Mouse (Mus musculus) heart, embryonic 12.5 days (tissue): ENCODE data around the gene Rerg. TPM values are rescaled to one million over a fixed set of nuclear protein-coding genes. Genes with fewer than 3 reads are reported as not detected.

Experiments
- ATAC-seq: fragments of 200-750 bp; cut with Nextera tagmentation; 2 replicates; pipeline ENCODE4 v1.8.0; 2017; ENCODE audit warnings: moderate TSS enrichment, moderate library complexity; ENCODE audit not compliant: insufficient number of reproducible peaks, low FRiP score
- H3K27ac ChIP-seq: fragments of 300-500 bp; sonication (generic); 2 replicates; pipeline ENCODE4 v1.5.1; 2016; ENCODE audit warnings: mild to moderate bottlenecking, moderate library complexity; ENCODE audit not compliant: poor library complexity, severe bottlenecking
- H3K27me3 ChIP-seq: fragments of 300-500 bp; sonication (generic); replicated peaks from 2 replicates; pipeline ENCODE4 v1.6.1; 2016; ENCODE audit warnings: mild to moderate bottlenecking, moderate library complexity
- H3K36me3 ChIP-seq: fragments of 300-500 bp; sonication (generic); 2 replicates; pipeline ENCODE4 v1.6.1; 2016; ENCODE audit warnings: mild to moderate bottlenecking, moderate library complexity
- H3K4me1 ChIP-seq: fragments of 300-500 bp; sonication (generic); replicated peaks from 2 replicates; pipeline ENCODE4 v1.6.1; 2016; ENCODE audit warnings: mild to moderate bottlenecking
- H3K4me2 ChIP-seq: fragments of 300-500 bp; sonication (generic); 2 replicates; pipeline ENCODE4 v1.6.1; 2016; ENCODE audit warnings: mild to moderate bottlenecking, moderate library complexity
- H3K4me3 ChIP-seq: fragments of 300-500 bp; sonication (generic); 2 replicates; pipeline ENCODE4 v1.5.1; 2016; ENCODE audit warnings: mild to moderate bottlenecking
- H3K9ac ChIP-seq: fragments of 300-500 bp; sonication (generic); 2 replicates; pipeline ENCODE4 v1.6.1; 2016; ENCODE audit warnings: mild to moderate bottlenecking, moderate library complexity
- H3K9me3 ChIP-seq: fragments of 300-500 bp; sonication (generic); replicated peaks from 2 replicates; pipeline ENCODE4 v1.6.1; 2016; ENCODE audit warnings: mild to moderate bottlenecking, moderate library complexity
- WGBS: fragments of 180-500 bp; shearing (Covaris S2); methylation state at CpG from one replicate; pipeline ENCODE4 v1.1.7; 2016; 5-methylcytosine and 5-hydroxymethylcytosine counted together
- polyA plus RNA-seq: library from polyadenylated mRNA; unstranded; fragments of >200 nt; fragmentation: Nextera tagmentation; extraction: Ambion mirVana; gene quantifications from 2 replicates; pipeline ENCODE4 v1.2.1, GENCODE M21; 2016

Rerg gene
- polyA plus RNA-seq, 1 experiment from 2014 or later, result 4.4 TPM

DNA sequence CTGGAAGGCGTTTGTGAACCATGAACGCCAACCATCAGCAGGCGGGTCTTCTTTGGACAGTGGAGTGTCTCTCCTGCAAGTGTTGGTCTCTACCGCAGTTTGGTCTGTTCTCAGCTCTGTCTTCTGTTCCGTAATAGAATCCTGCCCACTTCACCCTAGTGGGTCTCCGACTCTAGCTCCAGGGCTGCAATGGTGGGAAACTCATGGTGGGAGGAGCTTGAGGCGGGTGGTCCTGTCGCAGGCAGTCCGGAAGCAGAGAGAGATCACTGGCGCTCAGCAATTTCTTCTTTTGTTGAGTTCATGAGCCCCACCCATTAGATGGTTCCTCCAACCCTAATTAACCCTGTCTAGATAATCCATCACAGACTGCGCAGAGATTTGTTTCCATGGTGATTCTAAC, 20.7 kb upstream of the Rerg start:
- Histone ChIP-seq H3K4me3 (no peak overlapping the region), H3K4me1 (peaks cover under 1% of the 10 kb centered on the region), H3K9me3 (no peaks in the 10 kb centered on the region), H3K9ac (no peak overlapping the region), H3K27me3 (no peaks in the 10 kb centered on the region), H3K4me2 (no peak overlapping the region), H3K27ac (no peak overlapping the region), H3K36me3 (no peaks in the 10 kb centered on the region)
- 87% methylated on average over 11 of the region's 11 CpGs for WGBS
- no peak for ATAC-seq

DNA sequence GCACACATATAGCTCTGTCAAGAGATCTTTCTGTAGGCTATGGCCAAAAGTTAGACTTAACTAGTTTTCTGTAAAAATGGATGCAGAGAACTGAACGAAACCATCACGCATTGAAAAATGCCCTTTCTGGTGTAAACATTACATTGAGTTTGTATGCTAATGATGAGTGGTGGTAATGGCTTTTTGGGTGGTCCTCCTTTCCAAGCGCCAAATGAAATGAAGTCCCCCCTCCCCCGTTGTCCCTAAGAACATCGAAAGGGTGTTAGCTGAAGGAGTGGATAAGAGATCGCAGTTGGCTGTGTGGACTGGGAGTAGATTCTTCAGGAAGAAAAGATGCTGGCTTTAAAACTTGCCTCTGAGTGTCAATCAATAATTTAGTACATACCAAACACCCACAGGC, 20.3 kb upstream of the Rerg start:
- Histone ChIP-seq H3K27me3 (no peaks in the 10 kb centered on the region), H3K36me3 (no peaks in the 10 kb centered on the region), H3K9me3 (no peaks in the 10 kb centered on the region), H3K9ac (no peak overlapping the region), H3K4me1 (peaks cover 4% of the 10 kb centered on the region), H3K4me3 (no peak overlapping the region), H3K4me2 (no peak overlapping the region), H3K27ac (no peak overlapping the region)
- ATAC-seq, result no peak
- WGBS, result 82% methylated on average over 6 of the region's 6 CpGs

DNA sequence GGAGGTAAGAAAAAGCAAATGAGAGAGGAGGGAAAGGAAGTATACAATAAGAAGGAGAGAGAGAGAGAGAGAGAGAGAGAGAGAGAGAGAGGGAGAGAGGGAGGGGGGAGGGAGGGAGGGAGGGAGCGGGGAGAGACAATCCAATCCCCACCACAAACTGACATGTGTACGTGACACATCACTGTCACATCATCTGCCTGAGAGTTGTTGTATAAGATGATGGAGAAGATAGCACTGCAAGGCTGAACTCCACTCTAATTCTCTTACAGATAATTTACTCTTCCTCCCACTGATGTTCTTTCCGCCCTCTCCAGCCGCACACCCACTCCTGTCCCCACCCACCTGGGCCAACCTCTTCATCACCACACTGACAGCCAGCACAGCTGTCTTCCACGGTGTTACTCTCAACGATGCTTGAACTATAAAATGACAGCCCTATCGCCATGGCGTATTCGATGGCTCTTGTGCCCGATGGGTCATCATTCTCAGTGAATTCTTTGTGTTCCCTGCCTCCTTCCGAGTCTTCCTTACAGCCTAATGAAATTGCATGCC, 18.2 kb upstream of the Rerg start:
- WGBS, result 60% methylated on average over 10 of the region's 11 CpGs
- no peak for ATAC-seq
- Histone ChIP-seq H3K9ac (no peak overlapping the region), H3K4me2 (no peak overlapping the region), H3K4me1 (peaks cover 5% of the 10 kb centered on the region), H3K4me3 (no peak overlapping the region), H3K9me3 (no peaks in the 10 kb centered on the region), H3K27ac (no peak overlapping the region), H3K27me3 (no peaks in the 10 kb centered on the region), H3K36me3 (no peaks in the 10 kb centered on the region)

DNA sequence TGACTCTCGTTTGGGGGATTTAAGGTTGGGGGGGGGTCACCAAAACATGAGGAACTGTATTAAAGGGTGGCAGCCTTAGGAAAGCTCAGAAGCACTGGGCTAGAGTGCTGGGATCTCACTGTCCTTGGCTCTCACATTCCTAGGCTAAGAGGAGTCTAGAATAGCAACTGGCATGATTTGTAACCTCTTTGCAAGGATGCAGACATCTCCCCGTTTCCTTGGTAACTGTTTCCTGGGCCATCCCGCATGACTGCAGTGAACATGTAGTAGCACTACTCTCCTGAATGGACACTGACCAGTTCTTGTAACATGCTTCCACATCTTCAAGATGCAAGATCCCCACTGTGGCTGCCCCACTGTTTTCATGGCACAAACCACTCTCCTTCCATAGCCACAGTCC, 17.1 kb upstream of the Rerg start:
- 61% methylated on average over 3 of the region's 3 CpGs for WGBS
- H3K27ac ChIP-seq, result no peak overlapping the region
- H3K4me2 ChIP-seq, result no peak overlapping the region
- no peak overlapping the region for H3K9ac ChIP-seq
- no peak overlapping the region for H3K4me3 ChIP-seq
- H3K9me3 ChIP-seq, result no peaks in the 10 kb centered on the region
- peaks cover 12% of the 10 kb centered on the region for H3K4me1 ChIP-seq
- ATAC-seq, result no peak
- no peaks in the 10 kb centered on the region for H3K36me3 ChIP-seq
- no peaks in the 10 kb centered on the region for H3K27me3 ChIP-seq

DNA sequence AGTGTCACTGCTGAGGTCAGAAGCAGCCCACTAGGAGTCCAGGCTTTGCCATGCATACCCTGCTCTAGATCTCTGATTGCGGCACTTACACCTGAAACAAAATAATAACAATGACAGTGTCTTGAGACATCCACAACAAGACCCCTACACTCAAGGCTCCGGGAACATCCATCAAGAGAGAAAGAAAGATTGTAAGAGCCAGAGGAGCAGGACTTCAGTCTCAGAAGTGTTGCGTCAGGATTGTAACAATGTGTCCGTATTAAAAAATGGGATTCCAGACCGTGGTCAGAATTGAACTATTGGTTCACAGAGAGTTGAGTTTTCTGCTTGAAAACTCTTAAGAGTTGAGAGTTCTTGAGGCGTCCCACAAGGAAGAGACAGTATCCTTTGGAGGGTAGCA, 10.3 kb upstream of the Rerg start:
- Histone ChIP-seq H3K36me3 (no peaks in the 10 kb centered on the region), H3K27me3 (no peaks in the 10 kb centered on the region), H3K9me3 (no peaks in the 10 kb centered on the region), H3K27ac (no peak overlapping the region), H3K9ac (no peak overlapping the region), H3K4me2 (no peak overlapping the region), H3K4me1 (peaks cover 24% of the 10 kb centered on the region), H3K4me3 (no peak overlapping the region)
- no peak for ATAC-seq
- 74% methylated on average over 6 of the region's 6 CpGs for WGBS

DNA sequence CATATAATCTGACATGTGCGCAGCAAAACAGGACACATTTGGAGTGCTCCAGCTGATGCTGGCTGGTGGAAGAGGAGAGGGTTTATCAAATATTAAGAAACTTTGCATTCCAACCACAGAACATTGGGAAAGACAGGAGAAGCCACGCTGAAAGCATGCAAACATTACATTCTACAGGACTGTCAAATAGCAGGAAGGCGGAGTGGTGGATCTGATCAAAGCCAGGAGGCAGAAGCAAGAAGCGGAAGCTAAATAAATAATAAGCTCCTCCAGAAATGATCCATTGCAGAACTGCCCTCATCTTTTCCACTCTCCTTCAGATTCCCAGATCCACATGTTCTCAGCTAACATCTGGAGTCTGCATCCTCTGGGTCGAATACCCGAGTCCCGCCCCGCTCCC, 9.8 kb upstream of the Rerg start:
- 38% methylated on average over 8 of the region's 8 CpGs for WGBS
- ATAC-seq, result no peak
- Histone ChIP-seq H3K4me3 (no peak overlapping the region), H3K4me1 (peaks cover 24% of the 10 kb centered on the region), H3K9me3 (no peaks in the 10 kb centered on the region), H3K9ac (no peak overlapping the region), H3K27ac (no peak overlapping the region), H3K4me2 (no peak overlapping the region), H3K36me3 (no peaks in the 10 kb centered on the region), H3K27me3 (no peaks in the 10 kb centered on the region)

DNA sequence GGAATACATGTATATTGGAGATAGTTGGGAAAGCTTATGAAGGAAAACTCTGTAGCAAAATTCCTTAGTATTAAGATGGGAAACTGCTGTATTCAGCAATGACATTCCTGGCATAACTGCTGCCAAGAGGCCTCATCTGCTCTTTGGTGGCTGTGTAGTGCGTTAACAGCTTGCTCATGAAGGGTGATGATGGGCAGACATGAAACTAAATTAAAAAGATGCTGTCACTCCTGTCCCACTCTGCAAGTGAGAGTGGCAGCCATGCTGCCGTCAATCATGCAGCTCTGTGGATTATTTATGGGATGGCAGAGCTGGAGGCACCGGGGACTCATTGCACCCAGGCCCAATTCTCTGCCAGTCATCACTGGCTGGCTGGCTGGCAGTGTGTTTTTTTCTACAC, 8.7 kb upstream of the Rerg start:
- no peak overlapping the region for H3K27ac ChIP-seq
- H3K36me3 ChIP-seq, result no peaks in the 10 kb centered on the region
- peak; percentile 57; the same call in 1 of the 2 replicates for ATAC-seq
- no peaks in the 10 kb centered on the region for H3K27me3 ChIP-seq
- no peaks in the 10 kb centered on the region for H3K9me3 ChIP-seq
- no peak overlapping the region for H3K4me2 ChIP-seq
- H3K9ac ChIP-seq, result no peak overlapping the region
- H3K4me1 ChIP-seq, result peaks cover 24% of the 10 kb centered on the region
- H3K4me3 ChIP-seq, result no peak overlapping the region
- 32% methylated on average over 3 of the region's 3 CpGs for WGBS

- H3K27me3 ChIP-seq, result 0 out of 2 replicates have a peak, but pooled peaks cover 4% of the 10 kb centered on the region
- peaks cover 13% of the 10 kb centered on the region for H3K4me1 ChIP-seq
- H3K4me2 ChIP-seq, result no peak overlapping the region
- H3K9me3 ChIP-seq, result no peaks in the 10 kb centered on the region
- H3K4me3 ChIP-seq, result no peak overlapping the region
- no peak for ATAC-seq
- no peak overlapping the region for H3K9ac ChIP-seq
- WGBS, result 32% methylated on average over 7 of the region's 7 CpGs
- no peak overlapping the region for H3K27ac ChIP-seq
- no peaks in the 10 kb centered on the region for H3K36me3 ChIP-seq
Measured at GRCm38 (mm10) chr6:137170646-137171045, 349 bp upstream of the Rerg start.

- peak overlapping the region; percentile 59 for H3K4me3 ChIP-seq
- 0 out of 2 replicates have a peak, but pooled peaks cover 4% of the 10 kb centered on the region for H3K27me3 ChIP-seq
- H3K36me3 ChIP-seq, result no peaks in the 10 kb centered on the region
- H3K4me1 ChIP-seq, result peaks cover 13% of the 10 kb centered on the region
- H3K4me2 ChIP-seq, result peak overlapping the region; percentile 91
- ATAC-seq, result peak; percentile 89
- no peaks in the 10 kb centered on the region for H3K9me3 ChIP-seq
- peak overlapping the region; percentile 73 for H3K9ac ChIP-seq
- no peak overlapping the region for H3K27ac ChIP-seq
- WGBS, result under 1% methylated on average over 53 of the region's 53 CpGs
Measured at GRCm38 (mm10) chr6:137169171-137169968, 927 bp downstream of the Rerg start.

DNA sequence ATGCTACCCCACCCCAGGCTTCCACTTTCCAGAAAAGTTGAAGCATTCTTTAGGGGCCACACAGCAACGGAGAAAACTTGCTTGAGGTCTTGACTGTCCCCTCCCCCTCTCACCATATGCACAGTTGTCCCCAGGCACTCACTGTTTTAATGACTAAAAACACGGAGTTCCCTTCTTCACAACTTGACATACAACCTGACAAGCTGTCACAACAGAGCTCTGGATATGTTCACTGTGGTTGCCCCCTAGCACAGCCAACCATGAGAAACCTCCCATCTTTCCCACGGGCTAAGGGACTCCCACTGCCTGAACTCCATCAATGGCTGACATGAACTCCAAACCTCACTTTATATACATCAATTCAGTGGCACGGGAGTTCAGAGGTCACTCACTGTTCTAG, 3.5 kb downstream of the Rerg start:
- no peak overlapping the region for H3K4me3 ChIP-seq
- ATAC-seq, result no peak
- H3K27ac ChIP-seq, result no peak overlapping the region
- H3K9me3 ChIP-seq, result no peaks in the 10 kb centered on the region
- no peak overlapping the region for H3K9ac ChIP-seq
- peaks cover 13% of the 10 kb centered on the region for H3K4me1 ChIP-seq
- no peak overlapping the region for H3K4me2 ChIP-seq
- no peaks in the 10 kb centered on the region for H3K36me3 ChIP-seq
- WGBS, result 39% methylated on average over 4 of the region's 4 CpGs
- 0 out of 2 replicates have a peak, but pooled peaks cover 4% of the 10 kb centered on the region for H3K27me3 ChIP-seq

GRCm38 (mm10) chr6:137163571-137163970, 6.7 kb downstream of the Rerg start:
- WGBS, result 66% methylated on average over 10 of the region's 10 CpGs
- Histone ChIP-seq H3K4me1 (no peaks in the 10 kb centered on the region), H3K27me3 (no peaks in the 10 kb centered on the region), H3K9ac (no peak overlapping the region), H3K36me3 (no peaks in the 10 kb centered on the region), H3K27ac (no peak overlapping the region), H3K4me2 (no peak overlapping the region), H3K4me3 (no peak overlapping the region), H3K9me3 (no peaks in the 10 kb centered on the region)
- no peak for ATAC-seq
